Mouse (Mus musculus): ENCODE results near the gene Cdk15.

Cdk15 gene

GRCm38 (mm10) chr1:59285880-59286279 is 29.2 kb downstream of the Cdk15 start:
- no peak for DNase-seq

GRCm38 (mm10) chr1:59286316-59286850 is 29.7 kb downstream of the Cdk15 start:
- peak in 1 of 2 experiments; percentile 4 for DNase-seq

GRCm38 (mm10) chr1:59287733-59288132 is 31.0 kb downstream of the Cdk15 start:
- no peak for DNase-seq

GRCm38 (mm10) chr1:59291652-59292051 is 34.9 kb downstream of the Cdk15 start:
- no peak for DNase-seq

- DNase-seq, result no peak
These were observed 39.1 kb downstream of the Cdk15 start for GRCm38 (mm10) chr1:59295769-59296168.

- no peak for DNase-seq
These were observed 40.5 kb downstream of the Cdk15 start for GRCm38 (mm10) chr1:59297167-59297566.

GRCm38 (mm10) chr1:59298491-59299090 is 41.9 kb downstream of the Cdk15 start:
- no peak for DNase-seq

- no peak for DNase-seq
These were observed 50.6 kb downstream of the Cdk15 start for GRCm38 (mm10) chr1:59307310-59307709.

GRCm38 (mm10) chr1:59311292-59311885 is 54.7 kb downstream of the Cdk15 start:
- DNase-seq, result no peak

- no peak for DNase-seq
These were observed 55.8 kb downstream of the Cdk15 start for GRCm38 (mm10) chr1:59312187-59313153.

- DNase-seq, result no peak
These were observed 56.6 kb downstream of the Cdk15 start for GRCm38 (mm10) chr1:59313154-59313940.

GRCm38 (mm10) chr1:59315057-59315807 is 58.5 kb downstream of the Cdk15 start:
- DNase-seq, result no peak

- no peak for DNase-seq
These were observed 59.3 kb downstream of the Cdk15 start for GRCm38 (mm10) chr1:59316031-59316385.

GRCm38 (mm10) chr1:59316386-59317051 is 59.8 kb downstream of the Cdk15 start:
- DNase-seq, result peak; percentile 16 to 48

GRCm38 (mm10) chr1:59317397-59317796 is 60.7 kb downstream of the Cdk15 start:
- DNase-seq, result peak; percentile 19 to 33

GRCm38 (mm10) chr1:59318878-59319277 is 62.2 kb downstream of the Cdk15 start:
- DNase-seq, result no peak

GRCm38 (mm10) chr1:59321076-59321879 is 64.6 kb downstream of the Cdk15 start:
- DNase-seq, result peak in 1 of 2 experiments; percentile 22

GRCm38 (mm10) chr1:59321880-59322836 is 65.5 kb downstream of the Cdk15 start:
- DNase-seq, result peak; percentile 66 to 71

GRCm38 (mm10) chr1:59326854-59327395 is 70.2 kb downstream of the Cdk15 start:
- DNase-seq, result no peak
